Mouse (Mus musculus) embryonic facial prominence, embryonic 14.5 days (tissue): ENCODE results near the gene Hivep2. TPM values are rescaled to one million over a fixed set of nuclear protein-coding genes. Genes with fewer than 3 reads are reported as not detected.

Experiments
- ATAC-seq: fragments of 200-750 bp; cut with Nextera tagmentation; 2 replicates; pipeline ENCODE4 v1.8.0; 2017; ENCODE audit warnings: low read depth, moderate number of reproducible peaks, moderate TSS enrichment
- DNase-seq: peaks from one replicate; pipeline ENCODE4 v3.0.0-alpha.2; 2015; ENCODE audit warnings: low spot score
- H3K27ac ChIP-seq: fragments of 300-500 bp; sonication (generic); replicated peaks from 2 replicates; pipeline ENCODE4 v1.5.1; 2014; ENCODE audit warnings: low read depth, mild to moderate bottlenecking, low read length, moderate library complexity
- H3K27me3 ChIP-seq: fragments of 300-500 bp; sonication (generic); replicated peaks from 2 replicates; pipeline ENCODE4 v1.6.1; 2014; ENCODE audit warnings: low read length; ENCODE audit not compliant: control insufficient read depth, insufficient read depth
- H3K36me3 ChIP-seq: fragments of 300-500 bp; sonication (generic); 2 replicates; pipeline ENCODE4 v1.6.1; 2014; ENCODE audit warnings: low read length, mixed read lengths; ENCODE audit not compliant: control insufficient read depth, insufficient read depth
- H3K4me1 ChIP-seq: fragments of 300-500 bp; sonication (generic); 2 replicates; pipeline ENCODE4 v1.6.1; 2014; ENCODE audit warnings: antibody characterized with exemption, low read length; ENCODE audit not compliant: control insufficient read depth, insufficient read depth
- H3K4me2 ChIP-seq: fragments of 300-500 bp; sonication (generic); 2 replicates; pipeline ENCODE4 v1.6.1; 2014; ENCODE audit warnings: low read depth, mild to moderate bottlenecking, low read length, moderate library complexity, mixed read lengths
- H3K4me3 ChIP-seq: fragments of 300-500 bp; sonication (generic); 2 replicates; pipeline ENCODE4 v1.5.1; 2014; ENCODE audit warnings: low read depth, mild to moderate bottlenecking, low read length
- H3K9ac ChIP-seq: fragments of 300-500 bp; sonication (generic); 2 replicates; pipeline ENCODE4 v1.6.1; 2014; ENCODE audit warnings: low read depth, mild to moderate bottlenecking, low read length, moderate library complexity, mixed read lengths
- H3K9me3 ChIP-seq: fragments of 300-500 bp; sonication (generic); 2 replicates; pipeline ENCODE4 v1.6.1; 2016; ENCODE audit warnings: low read length; ENCODE audit not compliant: control insufficient read depth
- WGBS: fragments of 180-500 bp; shearing (Covaris S2); extraction: QIAGEN DNeasy Blood & Tissue Kit; methylation state at CpG from one replicate; pipeline ENCODE4 v1.1.7; 2014; 5-methylcytosine and 5-hydroxymethylcytosine counted together
- polyA plus RNA-seq: library from polyadenylated mRNA; unstranded; fragments of >200 nt; fragmentation: Nextera tagmentation; extraction: Ambion mirVana; gene quantifications from 2 replicates; pipeline ENCODE4 v1.2.1, GENCODE M21; 2014

Hivep2 gene
- polyA plus RNA-seq, 1 experiment from 2014 or later: 14.8 TPM

DNA sequence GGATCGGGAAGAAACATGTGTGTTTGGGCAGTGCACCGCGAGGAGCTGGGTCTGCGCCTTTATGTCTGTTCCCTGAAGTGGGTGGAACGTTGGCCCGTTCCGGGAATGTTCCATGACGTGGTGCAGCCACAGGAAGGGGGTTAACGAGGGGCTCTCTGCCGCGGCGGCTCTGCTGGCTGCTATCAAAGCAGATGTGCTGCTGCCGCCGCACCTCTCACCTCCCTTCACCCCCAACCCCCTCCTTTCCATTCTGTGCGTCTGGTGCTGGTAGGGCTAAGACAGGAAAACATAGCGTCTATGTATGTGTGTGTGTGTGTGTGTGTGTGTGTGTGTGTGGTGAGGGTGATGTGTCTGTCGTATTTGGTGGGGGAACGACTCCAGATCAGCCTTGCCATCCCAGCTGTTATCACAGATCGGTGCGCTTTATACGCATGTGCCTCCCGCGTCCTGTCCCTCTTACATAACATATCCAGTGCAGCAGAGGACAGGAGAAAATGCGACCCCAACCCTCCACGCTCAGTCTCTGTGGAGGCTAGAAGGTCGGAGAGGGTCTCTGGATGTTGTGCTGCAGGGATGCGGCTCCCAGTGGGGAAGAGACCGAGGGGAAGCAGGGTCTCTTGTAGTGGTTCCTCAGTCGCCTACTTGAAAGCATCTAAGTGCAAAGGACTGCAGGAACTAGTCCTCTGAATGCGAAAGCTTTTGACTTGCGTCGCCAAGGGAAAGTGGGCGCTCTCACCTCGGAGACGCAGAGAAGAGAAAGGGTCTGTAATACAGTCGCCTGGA lies 1.8 kb downstream of the Hivep2 start:
- Histone ChIP-seq H3K27me3 (0 out of 2 replicates have a peak, but pooled peaks cover 2% of the 10 kb centered on the region), H3K9me3 (no peaks in the 10 kb centered on the region), H3K4me2 (peak overlapping the region; percentile 94), H3K9ac (peak overlapping the region; percentile 92), H3K36me3 (no peaks in the 10 kb centered on the region), H3K4me1 (peaks cover 3% of the 10 kb centered on the region; the same call in 1 of the 2 replicates), H3K27ac (peak overlapping the region; percentile 99), H3K4me3 (peak overlapping the region; percentile 75)
- ATAC-seq (peak; percentile 35), DNase-seq (peak; percentile 91)
- WGBS: under 1% methylated on average over 31 of the region's 36 CpGs

- 9% methylated on average over 5 of the region's 5 CpGs for WGBS
- H3K27ac ChIP-seq: peak overlapping the region; percentile 99
- DNase-seq (no peak), ATAC-seq (no peak)
- H3K4me2 ChIP-seq: peak overlapping the region; percentile 94
- no peaks in the 10 kb centered on the region for H3K9me3 ChIP-seq
- H3K9ac ChIP-seq: peak overlapping the region; percentile 92
- no peaks in the 10 kb centered on the region for H3K36me3 ChIP-seq
- H3K4me3 ChIP-seq: peak overlapping the region; percentile 75
- H3K27me3 ChIP-seq: 0 out of 2 replicates have a peak, but pooled peaks cover under 1% of the 10 kb centered on the region
- peaks cover 3% of the 10 kb centered on the region; the same call in 1 of the 2 replicates for H3K4me1 ChIP-seq
Measured at GRCm38 (mm10) chr10:13968234-13968555, 2.3 kb downstream of the Hivep2 start.

DNA sequence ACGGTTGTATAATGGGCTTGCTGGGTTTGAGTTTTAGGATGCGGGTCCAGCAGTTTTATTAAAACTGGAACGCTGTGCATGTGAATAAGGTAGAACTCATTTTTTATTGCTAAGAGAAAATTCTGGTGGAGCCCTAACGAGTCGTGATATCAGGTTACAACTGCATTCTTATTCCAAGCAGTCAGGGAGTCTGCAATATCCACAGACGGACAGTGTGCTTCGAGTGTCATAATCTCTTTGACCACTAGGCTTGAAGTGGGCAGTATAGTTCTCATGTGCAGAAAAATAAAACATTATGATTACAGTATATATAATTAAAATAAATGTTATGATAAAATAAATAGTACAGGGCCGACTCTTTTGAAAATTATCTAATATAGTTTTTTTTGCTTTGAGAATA lies 3.1 kb downstream of the Hivep2 start:
- Histone ChIP-seq H3K9me3 (no peaks in the 10 kb centered on the region), H3K36me3 (no peaks in the 10 kb centered on the region), H3K9ac (no peak overlapping the region), H3K4me1 (peaks cover 3% of the 10 kb centered on the region; the same call in 1 of the 2 replicates), H3K27ac (no peak overlapping the region), H3K4me2 (peak overlapping the region; percentile 94), H3K4me3 (no peak overlapping the region), H3K27me3 (no peaks in the 10 kb centered on the region)
- ATAC-seq: no peak
- 13% methylated on average over 8 of the region's 8 CpGs for WGBS
- peak; percentile 83 for DNase-seq

DNA sequence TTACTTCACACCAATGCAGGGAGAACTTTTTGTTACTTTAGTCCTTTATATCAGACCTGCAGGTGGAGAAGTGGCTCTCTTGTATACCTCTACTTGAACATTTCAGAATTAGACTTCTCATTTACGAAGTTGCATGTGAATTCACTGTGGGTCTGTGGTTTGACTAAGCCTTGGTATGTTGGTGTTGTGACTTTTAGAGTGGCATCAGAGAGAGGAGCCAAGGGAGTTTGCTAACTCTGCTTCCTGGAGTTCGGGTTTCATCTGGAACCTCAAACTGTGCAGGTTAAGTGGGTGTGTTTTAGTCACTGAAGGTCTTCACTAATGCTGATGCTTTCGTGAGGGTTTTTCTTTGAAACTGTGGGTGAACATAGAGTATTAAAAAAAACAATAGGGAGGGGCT lies 4.4 kb downstream of the Hivep2 start:
- Histone ChIP-seq H3K27ac (no peak overlapping the region), H3K4me3 (no peak overlapping the region), H3K27me3 (no peaks in the 10 kb centered on the region), H3K36me3 (no peaks in the 10 kb centered on the region), H3K4me1 (peaks cover 6% of the 10 kb centered on the region; the same call in 1 of the 2 replicates), H3K9ac (no peak overlapping the region), H3K9me3 (no peaks in the 10 kb centered on the region), H3K4me2 (no peak overlapping the region)
- WGBS: 72% methylated on average over 3 of the region's 3 CpGs
- ATAC-seq (no peak), DNase-seq (no peak)

DNA sequence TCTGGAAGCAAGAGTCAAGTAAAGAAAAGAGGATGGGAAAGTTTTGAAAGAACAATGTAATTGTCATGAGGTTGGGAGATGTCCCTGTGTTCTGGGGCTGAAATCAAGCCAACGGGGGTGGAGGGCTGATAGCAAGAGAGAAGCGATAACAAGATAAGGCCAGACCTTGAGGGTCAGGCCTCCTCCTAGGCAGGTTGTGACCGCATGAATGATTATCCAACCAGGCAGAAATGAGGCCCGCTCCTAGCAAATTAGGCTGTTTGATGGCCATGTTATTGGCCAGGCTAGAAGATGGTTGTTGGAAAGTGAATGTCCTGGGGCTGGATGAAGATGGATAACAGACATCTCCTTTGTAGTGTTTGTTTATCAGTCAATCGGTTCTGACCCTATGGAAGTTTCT lies 5.4 kb downstream of the Hivep2 start:
- H3K4me3 ChIP-seq: no peak overlapping the region
- H3K4me1 ChIP-seq: peaks cover 12% of the 10 kb centered on the region
- ATAC-seq (no peak), DNase-seq (no peak)
- no peak overlapping the region for H3K4me2 ChIP-seq
- WGBS: 64% methylated on average over 5 of the region's 5 CpGs
- H3K9ac ChIP-seq: no peak overlapping the region
- H3K9me3 ChIP-seq: no peaks in the 10 kb centered on the region
- no peaks in the 10 kb centered on the region for H3K27me3 ChIP-seq
- no peak overlapping the region for H3K27ac ChIP-seq
- H3K36me3 ChIP-seq: no peaks in the 10 kb centered on the region

- H3K36me3 ChIP-seq: no peaks in the 10 kb centered on the region
- ATAC-seq: 0 out of 2 replicates have a peak, but pooled peaks have one; percentile 14
- WGBS: 57% methylated on average over 7 of the region's 7 CpGs
- H3K9ac ChIP-seq: no peak overlapping the region
- no peak for DNase-seq
- H3K4me3 ChIP-seq: no peak overlapping the region
- H3K27ac ChIP-seq: no peak overlapping the region
- H3K4me1 ChIP-seq: peaks cover 9% of the 10 kb centered on the region; the same call in 1 of the 2 replicates
- H3K27me3 ChIP-seq: no peaks in the 10 kb centered on the region
- no peak overlapping the region for H3K4me2 ChIP-seq
- no peaks in the 10 kb centered on the region for H3K9me3 ChIP-seq
Measured at GRCm38 (mm10) chr10:13973563-13974179, 7.8 kb downstream of the Hivep2 start.

DNA sequence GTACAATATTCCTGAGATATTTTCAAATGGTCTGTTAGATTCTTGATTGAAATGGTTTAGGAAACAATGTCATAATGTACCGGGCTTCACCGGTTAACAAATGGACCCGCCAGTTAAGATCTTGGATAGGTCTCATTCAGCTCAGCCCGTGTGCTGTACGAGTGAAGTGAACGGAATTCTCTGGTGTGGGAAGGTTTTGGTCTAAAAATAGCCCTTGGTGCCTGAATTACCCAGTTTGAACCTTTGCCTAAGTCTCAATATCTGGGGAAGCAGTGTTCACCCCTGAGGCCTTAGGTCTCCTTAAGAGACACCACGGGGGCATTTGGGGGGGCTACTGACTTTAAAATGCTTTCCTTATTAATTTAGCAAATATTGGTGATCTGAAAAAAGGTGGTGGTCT lies 8.6 kb downstream of the Hivep2 start:
- H3K27me3 ChIP-seq: no peaks in the 10 kb centered on the region
- 63% methylated on average over 7 of the region's 7 CpGs for WGBS
- no peak for DNase-seq

GRCm38 (mm10) chr10:13975861-13976260 lies 10.0 kb downstream of the Hivep2 start:
- no peak overlapping the region for H3K4me2 ChIP-seq
- DNase-seq (no peak), ATAC-seq (no peak)
- H3K9ac ChIP-seq: no peak overlapping the region
- no peaks in the 10 kb centered on the region for H3K9me3 ChIP-seq
- H3K27me3 ChIP-seq: no peaks in the 10 kb centered on the region
- H3K4me3 ChIP-seq: no peak overlapping the region
- H3K27ac ChIP-seq: no peak overlapping the region
- WGBS: 50% methylated on average over 4 of the region's 4 CpGs
- H3K4me1 ChIP-seq: peaks cover 9% of the 10 kb centered on the region; the same call in 1 of the 2 replicates
- H3K36me3 ChIP-seq: no peaks in the 10 kb centered on the region

More for the DNA sequence above, 8.6 kb downstream of the Hivep2 start:
- H3K27ac ChIP-seq: no peak overlapping the region
- no peak overlapping the region for H3K4me3 ChIP-seq
- H3K4me2 ChIP-seq: no peak overlapping the region
- ATAC-seq: no peak
- H3K4me1 ChIP-seq: peaks cover 9% of the 10 kb centered on the region; the same call in 1 of the 2 replicates
- H3K36me3 ChIP-seq: no peaks in the 10 kb centered on the region
- H3K9ac ChIP-seq: no peak overlapping the region
- no peaks in the 10 kb centered on the region for H3K9me3 ChIP-seq
